Mouse (Mus musculus): ENCODE results near the gene Prkcz. TPM values are rescaled to one million over a fixed set of nuclear protein-coding genes. Genes with fewer than 3 reads are reported as not detected.

Gene Prkcz
- total RNA-seq, 2 experiments from 2014 or later, result 160 to 168 TPM

- no peak for DNase-seq (ENCODE audit: low spot score in 2 of 2)
These were observed 42.9 kb downstream of the Prkcz start for GRCm38 (mm10) chr4:155318266-155318665.

DNA sequence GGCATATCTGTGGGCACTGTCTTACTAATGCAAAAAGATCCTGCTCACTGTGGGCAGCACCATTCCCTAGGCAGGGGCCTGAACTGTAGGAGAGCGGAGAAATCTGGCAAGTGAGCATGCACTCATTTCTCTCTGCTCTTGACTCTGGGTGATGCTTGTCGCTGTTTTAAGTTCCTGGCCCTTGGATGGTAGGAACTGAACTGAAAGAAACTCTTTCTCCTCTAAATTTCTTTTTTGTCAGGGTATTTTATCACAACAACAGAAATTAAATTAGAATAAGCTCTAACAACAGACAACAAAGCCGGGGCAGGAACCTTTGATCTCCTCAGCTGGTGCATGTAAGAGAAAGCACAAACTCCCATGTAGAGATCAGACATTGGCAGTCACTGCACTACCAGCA is 46.1 kb downstream of the Prkcz start:
- no peak for DNase-seq (ENCODE audit: low spot score in 2 of 2)

DNA sequence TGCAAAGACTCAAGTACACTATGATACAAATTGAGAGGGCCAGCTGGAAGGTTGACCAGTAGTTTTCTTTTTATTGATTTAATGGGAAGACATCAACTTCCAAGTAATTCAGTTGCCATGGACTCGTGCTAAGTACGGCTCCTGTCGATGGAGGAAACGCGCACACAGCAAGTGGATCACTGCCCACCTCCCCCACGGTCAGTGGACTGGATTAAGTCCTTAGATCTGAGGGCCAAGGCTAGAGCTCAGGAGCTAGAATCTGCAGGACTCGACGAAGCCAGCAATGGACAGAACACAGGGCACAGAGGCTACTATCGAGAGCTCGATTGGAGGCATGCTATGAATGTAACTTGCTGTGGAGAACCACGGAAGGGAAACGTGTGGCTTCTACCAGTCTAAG is 52.5 kb downstream of the Prkcz start:
- DNase-seq (ENCODE audit: low spot score in 2 of 2), result no peak

- peak; percentile 75 to 90 for DNase-seq (ENCODE audit: low spot score in 2 of 2)
These were observed 53.1 kb downstream of the Prkcz start for GRCm38 (mm10) chr4:155308068-155308467.

- no peak for DNase-seq (ENCODE audit: low spot score in 2 of 2)
These were observed 53.6 kb downstream of the Prkcz start for GRCm38 (mm10) chr4:155307591-155307990.

DNA sequence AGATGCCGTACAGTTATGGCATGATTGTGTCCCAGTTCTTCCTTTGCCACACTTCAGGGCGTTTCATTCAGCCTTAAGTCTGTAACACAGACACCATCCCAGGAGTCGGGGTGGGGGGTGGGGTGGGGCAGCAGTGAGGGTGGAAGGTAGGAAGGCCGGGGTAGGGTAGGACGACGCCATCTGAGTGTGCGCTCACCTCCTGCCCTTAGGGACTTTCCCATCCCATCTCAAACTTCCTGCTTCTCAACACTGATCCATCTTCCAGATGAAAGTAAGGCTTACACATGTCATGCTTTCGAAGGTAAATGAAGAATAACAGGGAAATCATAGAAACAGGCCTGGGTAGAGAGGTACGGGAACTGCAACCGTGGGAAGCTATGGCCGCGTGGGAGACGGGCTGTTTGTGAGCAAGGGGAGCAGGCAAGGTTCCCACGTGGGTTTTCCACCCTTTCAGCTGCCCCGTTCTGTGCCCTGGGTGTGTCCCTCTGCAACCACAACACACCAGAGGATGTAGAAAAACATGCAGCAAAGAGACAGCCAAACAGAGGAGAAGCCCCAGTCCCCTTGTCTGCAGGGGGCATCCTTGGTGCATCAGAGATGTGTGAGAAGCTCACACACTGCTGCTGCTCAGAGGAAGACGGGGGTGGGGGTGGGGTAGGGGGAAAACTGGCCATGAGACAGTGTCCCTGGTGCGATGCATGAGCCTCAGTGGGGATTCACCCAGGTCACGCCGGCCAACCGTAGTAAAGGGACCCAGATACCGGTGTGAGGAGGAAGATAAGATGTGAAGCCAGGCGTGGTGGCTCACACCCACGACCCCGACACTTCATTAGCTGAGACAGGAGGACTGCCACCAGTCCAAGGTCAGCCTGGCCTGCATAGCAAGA is 54.6 kb downstream of the Prkcz start:
- DNase-seq (ENCODE audit: low spot score in 2 of 2), result no peak

DNA sequence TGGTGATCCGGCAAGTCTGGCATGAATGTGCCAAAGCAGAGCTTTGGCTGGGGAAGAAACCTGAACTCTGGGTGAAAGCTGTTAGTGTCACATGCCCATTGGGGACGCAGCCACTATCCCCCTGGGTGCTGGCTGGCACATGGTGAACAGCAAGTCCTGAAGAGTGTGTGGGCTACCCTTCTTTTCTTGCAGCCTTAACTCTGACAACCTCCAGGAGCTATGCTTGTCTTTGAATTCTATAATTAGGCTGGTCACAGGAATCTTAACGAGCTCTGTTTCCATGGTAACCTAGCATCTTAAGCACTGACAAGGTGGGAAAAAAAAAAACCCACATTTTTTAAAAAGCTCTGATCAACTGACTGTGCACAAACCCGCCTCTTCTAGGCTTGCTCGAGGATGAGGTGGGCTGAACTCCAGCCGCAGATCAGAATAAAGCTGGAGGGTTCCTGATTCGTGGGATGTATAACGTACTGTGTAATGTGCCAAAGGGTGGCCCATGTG is 55.6 kb downstream of the Prkcz start:
- DNase-seq (ENCODE audit: low spot score in 2 of 2), result peak in 1 of 2 experiments; percentile 61

DNA sequence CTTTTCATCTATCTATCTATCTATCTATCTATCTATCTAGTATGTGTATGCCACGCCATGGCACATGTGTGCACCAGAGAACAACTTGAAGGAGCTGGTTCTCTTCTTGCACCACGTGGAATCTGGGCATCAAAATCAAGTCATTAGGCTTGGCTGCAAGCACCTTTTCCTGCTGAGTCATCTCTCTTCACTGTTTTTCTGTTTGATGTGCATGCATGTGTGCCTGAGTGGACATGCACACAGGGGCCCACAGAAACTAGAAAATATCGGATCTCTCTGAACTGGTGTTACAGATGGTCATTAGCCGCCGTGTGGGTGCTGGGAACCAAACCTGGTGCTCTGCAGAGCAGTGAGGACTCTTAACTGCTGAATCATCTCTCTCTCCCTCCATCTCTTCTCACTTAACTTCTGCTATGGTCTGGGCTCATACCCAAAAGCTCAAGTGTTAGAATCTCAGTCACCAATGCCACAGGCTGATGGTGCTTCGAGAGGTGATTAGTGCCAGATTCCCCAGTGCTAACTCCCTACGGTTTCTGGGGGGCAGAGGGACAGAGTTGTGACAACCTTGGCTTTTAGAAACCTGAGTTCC is 56.6 kb downstream of the Prkcz start:
- DNase-seq (ENCODE audit: low spot score in 2 of 2), result no peak

DNA sequence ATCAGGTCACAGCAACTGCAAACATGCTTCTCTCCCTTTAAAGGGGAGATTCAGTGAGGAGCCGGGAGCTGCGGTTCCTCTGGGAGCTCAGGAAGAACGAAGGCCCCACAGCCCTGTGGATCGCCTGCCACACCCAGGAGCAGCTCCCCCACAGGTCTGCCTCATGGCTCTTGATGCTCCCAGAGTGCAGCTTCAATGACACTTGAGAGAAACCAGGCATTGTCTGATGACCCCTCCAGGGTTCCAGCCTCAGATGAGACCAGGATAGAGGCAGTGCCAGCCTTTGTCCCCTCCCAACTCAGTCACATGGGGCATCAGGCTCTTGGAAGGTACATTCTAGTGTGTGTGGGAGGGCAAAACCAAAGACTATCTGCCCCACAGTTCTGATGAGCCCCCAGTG is 59.2 kb downstream of the Prkcz start:
- no peak for DNase-seq (ENCODE audit: low spot score in 2 of 2)

DNA sequence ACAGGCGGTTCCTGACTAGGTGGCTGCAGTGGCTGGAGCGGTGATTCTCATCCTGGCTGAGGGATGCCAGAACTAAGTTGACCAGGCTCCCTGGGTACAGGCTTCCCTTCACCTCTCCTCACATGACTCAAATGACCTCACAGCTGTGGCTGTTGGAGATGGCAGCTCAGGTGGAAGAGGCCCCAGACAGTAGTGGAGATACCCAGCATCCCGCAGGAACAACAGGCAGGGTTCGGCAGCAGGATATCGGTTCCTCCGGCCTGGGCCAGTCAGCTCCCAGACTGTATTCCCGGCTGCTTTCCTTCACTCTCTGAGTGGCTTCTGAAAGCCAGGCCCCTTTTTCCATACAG is 60.1 kb downstream of the Prkcz start:
- no peak for DNase-seq (ENCODE audit: low spot score in 2 of 2)

- DNase-seq (ENCODE audit: low spot score in 2 of 2), result no peak
These were observed 60.6 kb downstream of the Prkcz start for GRCm38 (mm10) chr4:155300421-155301097.

DNA sequence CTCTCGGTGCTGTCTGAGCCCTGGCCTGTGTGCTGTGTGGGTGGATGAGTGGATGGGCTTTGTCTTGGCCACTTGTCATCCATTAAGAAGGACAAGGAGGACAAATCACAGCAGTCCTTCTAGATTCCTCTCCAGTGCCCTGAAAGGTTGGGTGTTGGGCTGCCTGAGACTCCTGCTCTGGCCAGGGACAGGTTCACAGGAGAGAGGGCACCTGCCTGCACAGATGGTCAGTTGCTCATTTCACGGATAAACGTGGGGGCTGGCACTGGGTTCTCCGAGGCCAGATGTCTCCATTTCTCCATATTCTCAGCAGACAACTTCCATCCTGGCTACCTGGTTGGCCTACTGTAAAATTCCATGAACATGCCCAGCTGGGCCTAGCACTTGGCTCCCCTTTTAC is 62.3 kb downstream of the Prkcz start:
- DNase-seq (ENCODE audit: low spot score in 2 of 2), result no peak

GRCm38 (mm10) chr4:155297057-155297456 is 64.1 kb downstream of the Prkcz start:
- DNase-seq (ENCODE audit: low spot score in 2 of 2), result no peak

GRCm38 (mm10) chr4:155295996-155296395 is 65.2 kb downstream of the Prkcz start:
- DNase-seq (ENCODE audit: low spot score in 2 of 2), result peak; percentile 72 to 91

DNA sequence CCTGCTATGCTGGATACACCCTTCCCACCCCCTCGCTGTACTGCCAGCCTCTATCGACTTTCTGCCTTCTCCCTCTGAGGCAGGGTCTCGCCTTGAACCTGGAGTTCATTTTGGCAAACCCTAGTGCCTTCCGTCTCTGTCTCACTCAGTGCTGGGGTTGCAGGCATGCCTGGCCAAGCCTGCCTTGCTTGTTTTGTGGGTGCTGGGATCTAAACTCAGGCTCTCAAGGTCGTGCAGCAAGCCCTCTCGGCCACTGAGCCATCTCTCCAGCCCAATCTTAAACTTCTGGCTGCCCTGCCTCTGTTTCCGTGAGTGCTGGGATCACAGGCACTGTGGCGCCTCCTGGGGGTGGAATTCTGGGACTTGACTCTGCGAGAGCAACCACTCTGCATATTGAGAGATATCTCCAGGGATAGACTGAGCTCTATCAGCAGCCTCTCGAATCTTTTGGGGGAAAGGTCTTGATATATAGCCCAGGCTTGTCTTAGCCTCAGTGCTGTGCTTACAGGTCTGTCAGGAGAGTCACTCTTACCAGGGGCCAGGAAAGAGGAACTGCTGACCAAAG is 66.1 kb downstream of the Prkcz start:
- no peak for DNase-seq (ENCODE audit: low spot score in 2 of 2)

- no peak for DNase-seq (ENCODE audit: low spot score in 2 of 2)
These were observed 66.8 kb downstream of the Prkcz start for GRCm38 (mm10) chr4:155294381-155294780.

DNA sequence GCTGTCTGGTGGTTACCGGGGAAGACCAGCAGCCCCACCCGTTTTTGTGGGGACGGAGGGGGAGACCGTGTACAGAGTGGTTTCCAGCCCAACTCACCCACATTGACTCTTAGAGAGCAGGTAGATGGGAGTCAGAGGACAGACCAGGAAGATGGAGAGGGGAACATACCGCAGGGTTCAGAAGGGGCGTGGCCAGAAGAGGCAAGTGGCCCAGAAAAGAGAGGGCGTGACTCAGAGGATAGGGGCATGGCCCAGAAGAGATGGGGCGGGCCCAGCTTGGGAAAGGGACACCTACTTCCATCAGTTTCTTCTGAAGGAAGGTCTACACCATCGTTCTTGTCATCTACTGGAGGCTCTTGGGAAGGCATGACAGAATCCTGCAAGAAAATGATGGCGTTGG is 68.3 kb downstream of the Prkcz start:
- DNase-seq (ENCODE audit: low spot score in 2 of 2), result no peak

DNA sequence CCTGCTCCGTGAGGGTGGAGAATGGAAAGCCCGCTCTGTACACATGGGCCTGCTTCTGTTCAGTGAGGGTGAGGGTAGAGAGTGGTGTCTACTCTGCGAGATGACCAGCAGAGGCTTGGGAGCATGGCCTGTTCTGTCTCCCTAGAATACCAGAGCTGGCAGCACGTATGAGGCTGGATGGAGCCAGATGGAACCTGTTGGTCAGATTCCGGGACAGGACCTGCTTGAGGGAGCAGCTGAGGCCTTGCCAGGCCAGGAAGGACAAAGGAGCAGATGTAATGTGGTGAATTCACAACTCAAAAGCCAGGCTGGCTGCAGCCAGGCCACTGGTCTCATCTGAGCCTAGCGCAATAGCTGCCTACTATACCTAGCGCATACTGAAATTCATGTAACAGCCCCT is 71.1 kb downstream of the Prkcz start:
- no peak for DNase-seq (ENCODE audit: low spot score in 2 of 2)

GRCm38 (mm10) chr4:155288586-155288985 is 72.6 kb downstream of the Prkcz start:
- DNase-seq (ENCODE audit: low spot score in 2 of 2), result no peak

- DNase-seq (ENCODE audit: low spot score in 2 of 2), result no peak
These were observed 73.4 kb downstream of the Prkcz start for GRCm38 (mm10) chr4:155287713-155288112.

- no peak for DNase-seq (ENCODE audit: low spot score in 2 of 2)
These were observed 75.1 kb downstream of the Prkcz start for GRCm38 (mm10) chr4:155286090-155286489.
